Mouse (Mus musculus) E14TG2a.4 (cell line): ENCODE measurements at regions not wholly inside any gene's neighbourhood (a gene's known extent, or its start where the extent isn't known, plus 50 kb on each side); places are given as distances from the start of the nearest gene placed in this dataset.

Source experiments
- H3K27me3 ChIP-seq: 2 replicates; pipeline ENCODE4 v1.6.1; 2014; ENCODE audit warnings: low read length, control low read depth; ENCODE audit not compliant: insufficient read depth
- H3K36me3 ChIP-seq: 2 replicates; pipeline ENCODE4 v1.6.1; 2014; ENCODE audit warnings: low read length, control low read depth; ENCODE audit not compliant: insufficient read depth
- H3K4me1 ChIP-seq: replicated peaks from 2 replicates; pipeline ENCODE4 v1.6.1; 2014; ENCODE audit warnings: low read depth, low read length, control low read depth
- H3K4me3 ChIP-seq: replicated peaks from 2 replicates; pipeline ENCODE4 v1.5.1; 2014; ENCODE audit warnings: mild to moderate bottlenecking, low read length
- H3K9me3 ChIP-seq: 2 replicates; pipeline ENCODE4 v1.6.1; 2014; ENCODE audit warnings: low read length, control low read depth
- CTCF ChIP-seq: conservative IDR thresholded peaks from 2 replicates; pipeline ENCODE4 v1.5.1; 2014; ENCODE audit warnings: low read length
- NANOG ChIP-seq: IDR thresholded peaks from 2 replicates; pipeline ENCODE4 v1.6.1; 2014; ENCODE audit warnings: borderline replicate concordance, low read length, mixed read lengths
- POU5F1 ChIP-seq: IDR thresholded peaks from 2 replicates; pipeline ENCODE4 v1.6.1; 2014; ENCODE audit warnings: low read length, borderline replicate concordance

- H3K4me1 ChIP-seq, result peaks cover 10% of the 10 kb centered on the region
- H3K9me3 ChIP-seq, result no peaks in the 10 kb centered on the region
- H3K27me3 ChIP-seq, result no peaks in the 10 kb centered on the region
- TF ChIP-seq NANOG, result no peak
- TF ChIP-seq POU5F1, result no peak
- TF ChIP-seq CTCF, result no peak
- H3K36me3 ChIP-seq, result no peaks in the 10 kb centered on the region
- no peak overlapping the region for H3K4me3 ChIP-seq
These were observed 379.3 kb upstream of the Tnp1 start for GRCm38 (mm10) chr1:73395034-73395433.

- no peaks in the 10 kb centered on the region for H3K27me3 ChIP-seq
- no peaks in the 10 kb centered on the region for H3K36me3 ChIP-seq
- H3K4me1 ChIP-seq, result peaks cover 16% of the 10 kb centered on the region
- no peak overlapping the region for H3K4me3 ChIP-seq
- H3K9me3 ChIP-seq, result no peaks in the 10 kb centered on the region
- TF ChIP-seq POU5F1, result no peak
These were observed 378.8 kb upstream of the Tnp1 start for GRCm38 (mm10) chr1:73394466-73394865.

- no peaks in the 10 kb centered on the region for H3K36me3 ChIP-seq
- H3K4me1 ChIP-seq, result peaks cover 17% of the 10 kb centered on the region
- TF ChIP-seq POU5F1 (no peak), CTCF (no peak), NANOG (no peak)
- H3K4me3 ChIP-seq, result no peak overlapping the region
- 0 out of 2 replicates have a peak, but pooled peaks cover 4% of the 10 kb centered on the region for H3K9me3 ChIP-seq
- H3K27me3 ChIP-seq, result no peaks in the 10 kb centered on the region
These were observed 376.4 kb upstream of the Tnp1 start for GRCm38 (mm10) chr1:73392077-73392476.

GRCm38 (mm10) chr1:73389976-73390375, 374.3 kb upstream of the Tnp1 start:
- Histone ChIP-seq H3K36me3 (no peaks in the 10 kb centered on the region), H3K4me1 (peaks cover 17% of the 10 kb centered on the region), H3K9me3 (0 out of 2 replicates have a peak, but pooled peaks cover 4% of the 10 kb centered on the region), H3K4me3 (no peak overlapping the region), H3K27me3 (no peaks in the 10 kb centered on the region)
- TF ChIP-seq POU5F1 (no peak), NANOG (no peak), CTCF (no peak)

DNA sequence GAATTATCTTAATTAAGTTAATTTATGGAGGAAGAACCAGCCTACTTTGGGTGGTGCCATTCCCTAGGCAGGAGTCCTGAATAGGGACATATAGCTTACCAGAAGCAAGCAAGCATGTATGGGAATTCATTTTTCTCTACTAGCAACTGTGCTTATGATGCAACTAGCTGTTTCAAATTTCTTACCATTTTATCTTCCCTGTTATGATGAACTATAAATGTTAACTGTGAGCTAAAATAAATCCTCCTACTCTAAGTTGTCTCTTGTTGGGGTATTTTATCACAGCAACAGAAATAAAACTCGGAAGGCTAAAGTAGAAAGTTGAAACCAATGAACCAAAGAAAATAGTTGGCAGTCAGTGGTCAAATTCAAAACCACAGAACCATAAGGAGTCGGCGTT, 373.5 kb upstream of the Tnp1 start:
- no peak for TF ChIP-seq NANOG
- TF ChIP-seq CTCF, result no peak
- TF ChIP-seq POU5F1, result no peak

GRCm38 (mm10) chr1:73381578-73381977, 365.9 kb upstream of the Tnp1 start:
- Histone ChIP-seq H3K36me3 (no peaks in the 10 kb centered on the region), H3K9me3 (no peaks in the 10 kb centered on the region), H3K4me3 (no peak overlapping the region), H3K27me3 (no peaks in the 10 kb centered on the region), H3K4me1 (no peaks in the 10 kb centered on the region)
- TF ChIP-seq POU5F1, result no peak

More for the DNA sequence above, 373.5 kb upstream of the Tnp1 start:
- H3K4me1 ChIP-seq, result peaks cover 17% of the 10 kb centered on the region
- H3K36me3 ChIP-seq, result no peaks in the 10 kb centered on the region
- H3K4me3 ChIP-seq, result no peak overlapping the region
- no peaks in the 10 kb centered on the region for H3K27me3 ChIP-seq
- 0 out of 2 replicates have a peak, but pooled peaks cover 4% of the 10 kb centered on the region for H3K9me3 ChIP-seq

- Histone ChIP-seq H3K9me3 (no peaks in the 10 kb centered on the region), H3K4me3 (no peak overlapping the region), H3K27me3 (no peaks in the 10 kb centered on the region), H3K36me3 (no peaks in the 10 kb centered on the region), H3K4me1 (no peaks in the 10 kb centered on the region)
- TF ChIP-seq NANOG (no peak), POU5F1 (no peak), CTCF (no peak)
These were observed 359.0 kb upstream of the Tnp1 start for GRCm38 (mm10) chr1:73374531-73375375.

GRCm38 (mm10) chr1:73368222-73368621, 352.5 kb upstream of the Tnp1 start:
- H3K4me3 ChIP-seq, result no peak overlapping the region
- peaks cover 8% of the 10 kb centered on the region for H3K4me1 ChIP-seq
- H3K27me3 ChIP-seq, result peaks cover 2% of the 10 kb centered on the region; the same call in 1 of the 2 replicates
- no peak for TF ChIP-seq CTCF
- no peak for TF ChIP-seq NANOG
- no peak for TF ChIP-seq POU5F1
- H3K9me3 ChIP-seq, result no peaks in the 10 kb centered on the region
- H3K36me3 ChIP-seq, result no peaks in the 10 kb centered on the region

- H3K27me3 ChIP-seq, result peaks cover 10% of the 10 kb centered on the region
- no peak overlapping the region for H3K4me3 ChIP-seq
- TF ChIP-seq NANOG, result no peak
- no peak for TF ChIP-seq POU5F1
- no peak for TF ChIP-seq CTCF
- H3K36me3 ChIP-seq, result no peaks in the 10 kb centered on the region
- peaks cover 17% of the 10 kb centered on the region for H3K4me1 ChIP-seq
- no peaks in the 10 kb centered on the region for H3K9me3 ChIP-seq
These were observed 350.1 kb upstream of the Tnp1 start for GRCm38 (mm10) chr1:73365842-73366241.
